Mouse (Mus musculus) thymus, adult 2 months (tissue): ENCODE measurements around the gene Actr3. TPM values are rescaled to one million over a fixed set of nuclear protein-coding genes. Genes with fewer than 3 reads are reported as not detected.

Experiments used
- DNase-seq: peaks from one replicate; pipeline ENCODE4 v3.0.0; 2021
- H3K27ac ChIP-seq: fragments of 200-500 bp; 2 replicates; pipeline ENCODE4 v1.5.1; 2012; ENCODE audit warnings: low read length, control low read depth; ENCODE audit not compliant: control insufficient read depth, insufficient read depth
- H3K27me3 ChIP-seq: fragments of 200-500 bp; 2 replicates; pipeline ENCODE4 v1.6.1; 2012; ENCODE audit warnings: mild to moderate bottlenecking, low read length, moderate library complexity, mixed read lengths; ENCODE audit not compliant: control insufficient read depth, insufficient read depth
- H3K36me3 ChIP-seq: fragments of 200-500 bp; 2 replicates; pipeline ENCODE4 v1.6.1; 2012; ENCODE audit warnings: mild to moderate bottlenecking, low read length, moderate library complexity; ENCODE audit not compliant: control insufficient read depth, insufficient read depth
- H3K4me1 ChIP-seq: fragments of 200-500 bp; replicated peaks from 2 replicates; pipeline ENCODE4 v1.6.1; 2012; ENCODE audit warnings: low read length; ENCODE audit not compliant: control insufficient read depth, insufficient read depth
- H3K4me3 ChIP-seq: fragments of 200-500 bp; 2 replicates; pipeline ENCODE4 v1.5.1; 2012; ENCODE audit warnings: mild to moderate bottlenecking, low read length, control low read depth, moderate library complexity; ENCODE audit not compliant: control insufficient read depth, insufficient read depth
- CTCF ChIP-seq: fragments of 200-500 bp; IDR thresholded peaks from 2 replicates; pipeline ENCODE4 v1.5.1; 2012; ENCODE audit warnings: mild to moderate bottlenecking, control low read depth, low read length, moderate library complexity, borderline replicate concordance; ENCODE audit not compliant: control insufficient read depth, poor library complexity, insufficient read depth; ENCODE audit errors: extremely low read depth
- POLR2A ChIP-seq: fragments of 200-500 bp; IDR thresholded peaks from 2 replicates; pipeline ENCODE4 v1.6.1; 2012; ENCODE audit warnings: mild to moderate bottlenecking, low read length, control low read depth, moderate library complexity; ENCODE audit not compliant: control insufficient read depth, poor library complexity, insufficient read depth; ENCODE audit errors: extremely low read depth
- WGBS: fragments of 180-500 bp; shearing (Covaris S2); methylation state at CpG from one replicate; pipeline ENCODE4 v1.1.7; 2018; 5-methylcytosine and 5-hydroxymethylcytosine counted together
- polyA plus RNA-seq: library from polyadenylated mRNA; depleted of rRNA; stranded (reverse); fragments of >200 nt; gene quantifications from 2 replicates; pipeline ENCODE4 v1.2.3, GENCODE M21; 2012

The Actr3 gene
- polyA plus RNA-seq, 1 experiment: 128 TPM

GRCm38 (mm10) chr1:125473126-125473666 lies 37.7 kb upstream of the Actr3 start:
- Histone ChIP-seq H3K36me3 (no peaks in the 10 kb centered on the region), H3K27ac (no peak overlapping the region), H3K27me3 (no peaks in the 10 kb centered on the region), H3K4me1 (peaks cover 2% of the 10 kb centered on the region), H3K4me3 (no peak overlapping the region)
- TF ChIP-seq POLR2A (no peak), CTCF (no peak)
- 35% methylated on average over 4 of the region's 4 CpGs for WGBS
- DNase-seq: no peak

- TF ChIP-seq POLR2A: no peak
- no peak for TF ChIP-seq CTCF
- Histone ChIP-seq H3K4me1 (peaks cover 8% of the 10 kb centered on the region), H3K27me3 (no peaks in the 10 kb centered on the region), H3K4me3 (no peak overlapping the region), H3K27ac (no peak overlapping the region), H3K36me3 (no peaks in the 10 kb centered on the region)
- no peak for DNase-seq
- WGBS: 62% methylated on average over 4 of the region's 4 CpGs
Observed at GRCm38 (mm10) chr1:125470805-125471648, 35.5 kb upstream of the Actr3 start.

- Histone ChIP-seq H3K27ac (no peak overlapping the region), H3K27me3 (no peaks in the 10 kb centered on the region), H3K4me1 (peaks cover 16% of the 10 kb centered on the region), H3K36me3 (no peaks in the 10 kb centered on the region), H3K4me3 (no peak overlapping the region)
- no peak for TF ChIP-seq POLR2A
- no peak for TF ChIP-seq CTCF
- DNase-seq: no peak
- WGBS: 44% methylated on average over 4 of the region's 4 CpGs
Observed at GRCm38 (mm10) chr1:125467936-125468335, 32.4 kb upstream of the Actr3 start.

GRCm38 (mm10) chr1:125466621-125467257 lies 31.2 kb upstream of the Actr3 start:
- TF ChIP-seq CTCF (no peak), POLR2A (no peak)
- H3K27me3 ChIP-seq: no peaks in the 10 kb centered on the region
- peaks cover 16% of the 10 kb centered on the region for H3K4me1 ChIP-seq
- H3K4me3 ChIP-seq: no peak overlapping the region
- H3K36me3 ChIP-seq: no peaks in the 10 kb centered on the region
- DNase-seq: peak; percentile 42
- 9% methylated on average over 10 of the region's 10 CpGs for WGBS
- H3K27ac ChIP-seq: peak overlapping the region; percentile 66

- peak; percentile 14 for DNase-seq
- TF ChIP-seq CTCF (no peak), POLR2A (no peak)
- no peak overlapping the region for H3K27ac ChIP-seq
- H3K4me1 ChIP-seq: peaks cover 16% of the 10 kb centered on the region
- H3K4me3 ChIP-seq: no peak overlapping the region
- H3K36me3 ChIP-seq: no peaks in the 10 kb centered on the region
- WGBS: 40% methylated on average over 4 of the region's 4 CpGs
- H3K27me3 ChIP-seq: no peaks in the 10 kb centered on the region
Observed at GRCm38 (mm10) chr1:125464011-125464410, 28.5 kb upstream of the Actr3 start.

GRCm38 (mm10) chr1:125463349-125463748 lies 27.8 kb upstream of the Actr3 start:
- H3K4me3 ChIP-seq: no peak overlapping the region
- TF ChIP-seq CTCF: no peak
- TF ChIP-seq POLR2A: no peak
- H3K27me3 ChIP-seq: no peaks in the 10 kb centered on the region
- no peak overlapping the region for H3K27ac ChIP-seq
- DNase-seq: no peak
- 98% methylated on average over 2 of the region's 2 CpGs for WGBS
- H3K4me1 ChIP-seq: peaks cover 16% of the 10 kb centered on the region
- H3K36me3 ChIP-seq: no peaks in the 10 kb centered on the region
